Mouse (Mus musculus) left cerebral cortex, postnatal 36 days (tissue): Measurements from ENCODE around the gene Dyx1c1. TPM values are rescaled to one million over a fixed set of nuclear protein-coding genes. Genes with fewer than 3 reads are reported as not detected.

Source experiments
- DNase-seq, 2 experiments: peaks; one replicate each; pipeline ENCODE4 v3.0.0; 2021 to 2022; ENCODE audit warnings: low spot score in 2 of 2, mixed read lengths in 1 of 2
- intact Hi-C: fragments of 180-260 bp; cut with DNase I; formaldehyde crosslinking; loops from one replicate; pipeline ENCODE4 v1.15.1; 2025
- total RNA-seq, 2 experiments: library from RNA; stranded (reverse); gene quantifications; 2 replicates each; pipeline ENCODE4 v1.2.3; 2021

Dyx1c1 gene
- 1 to 10 TPM; 1.6 to 2.6 TPM for total RNA-seq

- intact Hi-C loops: no loop called here
- peak; percentile 72 to 74 for DNase-seq
These were observed at the start of gene Dyx1c1, which contains the start of gene Gm44503 for GRCm38 (mm10) chr9:72958521-72959450. Gene Dyx1c1 (plus strand): TSS chr9:72958785. Gene Gm44503 (plus strand): TSS chr9:72958852.

DNA sequence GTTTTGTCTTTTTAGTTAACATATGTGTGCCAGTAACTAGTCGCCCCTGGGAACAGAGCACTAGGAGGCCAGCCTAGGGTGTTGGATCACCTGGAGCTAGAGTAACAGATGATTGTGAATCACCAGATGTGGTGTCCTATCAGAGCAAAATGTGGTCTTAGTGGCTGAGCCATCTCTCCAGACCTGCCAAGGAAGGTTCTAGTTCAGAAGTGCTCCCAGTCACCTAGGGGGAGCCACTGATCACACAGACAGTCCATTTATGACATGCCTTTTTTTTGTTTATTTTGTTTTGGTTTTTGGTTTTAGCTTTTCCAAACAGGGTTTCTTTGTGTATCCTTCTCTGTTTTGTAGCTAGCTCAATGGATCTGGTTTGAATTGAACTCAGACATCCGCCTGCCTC lies 47.2 kb upstream of the Dyx1c1 start:
- intact Hi-C loops: no loop called here
- DNase-seq: no peak

- DNase-seq: no peak
- intact Hi-C loops: no loop called here
These were observed 45.0 kb upstream of the Dyx1c1 start for GRCm38 (mm10) chr9:72913551-72913950.

GRCm38 (mm10) chr9:72915728-72916127 lies 42.9 kb upstream of the Dyx1c1 start:
- intact Hi-C loops: no loop called here
- no peak for DNase-seq

- no peak for DNase-seq
- intact Hi-C loops: no loop called here
These were observed 35.5 kb upstream of the Dyx1c1 start for GRCm38 (mm10) chr9:72923068-72923467.

- peak; percentile 59 to 60 for DNase-seq
- intact Hi-C loops: no loop called here
These were observed 33.3 kb upstream of the Dyx1c1 start, which contains the start of gene Pygo1 for GRCm38 (mm10) chr9:72925021-72925934. Gene Pygo1 (plus strand): TSS chr9:72925645.

DNA sequence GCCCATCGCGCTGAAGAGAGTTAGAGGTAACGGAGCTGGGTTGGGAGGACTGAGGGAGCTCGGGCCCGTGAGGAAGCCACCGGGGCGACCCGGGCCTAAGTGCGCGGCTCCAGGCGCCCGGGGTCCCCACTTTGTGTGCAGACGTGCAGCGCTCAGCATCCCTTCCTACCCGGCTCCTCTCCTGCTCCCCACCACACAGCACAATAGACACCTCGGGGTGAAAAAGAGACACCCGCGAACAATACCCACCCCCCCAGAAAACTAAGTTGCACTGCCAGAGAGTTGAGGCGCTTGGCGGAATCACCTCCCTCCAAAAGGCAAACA lies 32.7 kb upstream of the Dyx1c1 start:
- DNase-seq: no peak
- intact Hi-C loops: no loop called here

GRCm38 (mm10) chr9:72931166-72931790 lies 27.3 kb upstream of the Dyx1c1 start:
- DNase-seq: peak; percentile 63

DNA sequence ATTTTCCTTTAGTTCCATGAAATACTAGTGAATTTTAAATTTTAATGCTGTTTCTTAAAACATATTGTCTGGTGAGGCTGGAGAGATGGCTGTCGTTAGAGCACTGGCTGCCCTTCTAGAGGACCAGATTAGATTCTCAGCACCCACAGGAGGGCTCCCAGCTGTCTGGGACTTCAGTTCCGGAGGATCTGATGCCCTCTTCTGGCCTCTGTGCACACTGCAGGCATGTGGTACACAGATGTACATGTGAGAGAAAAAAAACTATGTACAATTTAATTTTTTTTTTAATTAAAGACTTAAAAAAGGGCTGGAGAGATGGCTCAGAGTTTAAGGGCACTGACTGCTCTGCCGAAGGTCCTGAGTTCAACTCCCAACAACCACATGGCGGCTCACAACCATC lies 23.3 kb upstream of the Dyx1c1 start:
- intact Hi-C loops: no loop called here
- no peak for DNase-seq

More at GRCm38 (mm10) chr9:72931166-72931790, 27.3 kb upstream of the Dyx1c1 start:
- intact Hi-C loops: no loop called here

DNA sequence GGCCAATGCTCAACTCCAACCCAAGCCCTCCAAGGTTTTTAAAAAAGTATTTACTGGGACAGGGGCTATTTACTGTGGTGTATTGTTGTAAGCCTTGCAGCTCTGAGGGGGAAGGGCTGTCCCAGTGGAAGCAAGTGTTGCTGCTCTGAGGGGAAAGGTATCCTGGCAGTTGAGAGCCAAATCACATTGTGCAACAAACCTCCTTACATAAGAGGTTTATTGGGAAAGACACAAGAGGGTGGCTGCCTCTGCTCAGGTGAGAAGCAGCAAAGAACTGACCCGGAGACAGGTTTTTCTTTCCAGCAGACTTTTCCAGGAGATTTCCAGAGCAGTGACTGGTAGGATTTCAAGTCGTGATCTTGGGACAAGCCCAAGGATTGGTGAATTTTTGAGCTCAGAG lies 22.3 kb upstream of the Dyx1c1 start:
- intact Hi-C loops: no loop called here
- no peak for DNase-seq

DNA sequence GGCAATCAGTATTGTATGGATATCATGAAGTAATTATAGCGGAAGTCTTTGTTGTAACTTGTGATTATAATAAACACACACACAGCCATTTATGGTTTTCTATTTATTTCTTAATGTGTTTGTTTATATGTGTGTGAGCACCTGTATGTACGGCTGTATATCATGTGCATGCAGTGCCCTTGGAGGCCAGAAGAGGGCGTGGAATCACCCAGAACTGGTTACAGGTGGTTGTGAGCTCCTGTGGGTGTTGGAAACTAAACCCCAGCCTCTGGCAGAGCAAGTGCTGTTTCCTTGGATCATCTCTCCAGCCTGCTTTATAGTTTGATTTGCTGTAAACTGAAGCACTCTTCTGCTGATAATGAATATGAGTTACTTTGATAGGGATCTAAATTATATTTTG lies 15.2 kb upstream of the Dyx1c1 start:
- intact Hi-C loops: no loop called here
- DNase-seq: no peak

DNA sequence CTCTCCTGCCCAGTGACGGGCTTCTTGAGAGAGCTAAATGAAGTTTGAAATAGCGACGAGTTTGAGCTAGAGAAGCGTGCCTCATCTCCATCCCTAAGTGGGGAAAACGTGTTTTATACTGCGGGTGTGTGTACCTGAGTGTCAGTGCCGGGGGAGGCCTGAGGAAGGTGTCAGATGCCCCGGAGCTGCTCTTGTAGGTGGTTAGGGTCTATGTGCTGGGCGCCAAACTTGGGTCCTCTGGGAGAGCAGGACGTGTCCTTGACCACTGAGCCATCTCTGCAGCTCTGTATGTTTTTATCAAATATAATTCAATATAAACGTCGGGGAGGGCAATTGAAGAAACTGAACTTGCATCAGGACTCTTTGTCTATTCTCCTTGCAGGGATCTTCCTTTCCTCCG lies 14.3 kb upstream of the Dyx1c1 start:
- no peak for DNase-seq
- intact Hi-C loops: no loop called here

DNA sequence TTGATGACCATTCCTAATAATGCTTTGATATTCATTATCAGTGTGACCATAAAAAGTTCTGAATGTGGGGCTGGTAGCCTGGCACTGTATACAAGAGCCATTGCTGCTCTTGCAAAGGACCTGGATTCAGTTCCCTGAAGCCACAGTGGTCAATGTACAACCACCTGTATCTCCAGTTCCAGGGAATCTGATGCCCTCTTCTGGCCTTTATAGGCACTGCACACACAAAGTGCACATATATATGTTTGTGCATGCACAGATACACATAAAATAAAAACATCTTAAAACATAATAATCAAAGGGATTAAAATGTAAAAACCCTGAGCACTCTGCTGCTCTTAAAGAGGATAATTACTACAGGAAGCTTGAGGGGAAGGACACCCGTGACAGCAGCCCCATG lies 11.6 kb upstream of the Dyx1c1 start:
- no peak for DNase-seq
- intact Hi-C loops: no loop called here

- intact Hi-C loops: no loop called here
- DNase-seq: no peak
These were observed 9.0 kb upstream of the Dyx1c1 start for GRCm38 (mm10) chr9:72949572-72949971.

DNA sequence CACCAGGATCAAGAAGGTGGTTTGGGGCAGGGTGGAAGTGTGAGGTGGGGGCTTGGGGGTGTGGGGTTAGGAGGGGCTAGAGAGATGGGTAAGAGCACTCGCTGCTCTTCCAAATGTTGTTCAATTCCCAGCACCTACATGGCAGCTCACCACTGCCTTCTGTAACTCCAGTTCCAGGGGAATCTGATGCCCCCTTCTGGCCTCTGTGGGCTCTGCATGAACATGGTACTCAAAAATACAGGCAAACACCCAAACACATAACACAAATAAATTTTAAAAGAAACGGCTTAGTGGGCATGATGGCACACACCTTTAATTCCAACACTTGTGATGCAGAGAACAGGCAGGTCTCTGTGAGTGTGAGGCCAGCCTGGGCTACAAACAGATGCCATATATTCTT lies 3.8 kb upstream of the Dyx1c1 start:
- intact Hi-C loops: no loop called here
- DNase-seq: no peak

DNA sequence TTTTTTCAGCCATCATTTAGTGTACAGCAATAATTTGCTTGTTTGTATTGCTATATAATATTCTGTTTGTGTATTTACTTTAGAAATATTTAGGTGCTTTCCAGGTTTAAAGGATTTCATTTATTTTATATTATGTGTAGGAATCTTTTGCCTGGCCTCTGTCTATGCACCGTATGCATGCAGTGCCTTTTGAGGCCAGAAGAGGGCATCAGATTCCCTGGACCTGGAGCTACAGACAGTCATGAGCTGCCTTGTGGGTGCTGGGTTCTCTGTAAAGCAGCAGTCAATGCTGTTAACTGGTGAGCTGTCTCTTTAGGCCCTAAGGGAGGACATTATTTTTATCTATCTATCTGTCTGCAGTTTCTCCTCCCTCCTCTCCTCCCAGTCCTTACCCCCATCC lies 3.0 kb upstream of the Dyx1c1 start:
- no peak for DNase-seq
- intact Hi-C loops: no loop called here

DNA sequence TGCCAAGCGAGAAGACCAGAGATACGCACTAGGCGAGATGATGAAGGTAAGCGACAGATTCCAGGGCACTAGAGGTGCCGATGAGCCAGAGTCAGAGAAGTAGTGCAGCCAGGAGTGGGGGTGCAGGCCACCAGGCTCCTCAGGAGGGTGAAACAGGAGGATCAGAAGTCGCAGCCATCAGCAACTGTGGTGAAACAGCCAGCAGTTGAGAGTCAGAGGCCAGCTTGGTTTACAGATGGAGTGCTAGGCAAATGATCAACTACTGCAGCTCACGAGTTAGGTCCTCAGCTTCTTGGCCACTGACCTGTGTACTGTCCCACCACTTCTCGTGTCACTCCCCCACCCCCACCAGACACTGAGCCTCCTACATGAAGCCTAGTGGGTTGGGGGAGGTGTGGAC lies 2.8 kb downstream of the Dyx1c1 start:
- DNase-seq: no peak
- intact Hi-C loops: no loop called here

GRCm38 (mm10) chr9:72961959-72962358 lies 3.4 kb downstream of the Dyx1c1 start:
- DNase-seq: no peak
- intact Hi-C loops: no loop called here

DNA sequence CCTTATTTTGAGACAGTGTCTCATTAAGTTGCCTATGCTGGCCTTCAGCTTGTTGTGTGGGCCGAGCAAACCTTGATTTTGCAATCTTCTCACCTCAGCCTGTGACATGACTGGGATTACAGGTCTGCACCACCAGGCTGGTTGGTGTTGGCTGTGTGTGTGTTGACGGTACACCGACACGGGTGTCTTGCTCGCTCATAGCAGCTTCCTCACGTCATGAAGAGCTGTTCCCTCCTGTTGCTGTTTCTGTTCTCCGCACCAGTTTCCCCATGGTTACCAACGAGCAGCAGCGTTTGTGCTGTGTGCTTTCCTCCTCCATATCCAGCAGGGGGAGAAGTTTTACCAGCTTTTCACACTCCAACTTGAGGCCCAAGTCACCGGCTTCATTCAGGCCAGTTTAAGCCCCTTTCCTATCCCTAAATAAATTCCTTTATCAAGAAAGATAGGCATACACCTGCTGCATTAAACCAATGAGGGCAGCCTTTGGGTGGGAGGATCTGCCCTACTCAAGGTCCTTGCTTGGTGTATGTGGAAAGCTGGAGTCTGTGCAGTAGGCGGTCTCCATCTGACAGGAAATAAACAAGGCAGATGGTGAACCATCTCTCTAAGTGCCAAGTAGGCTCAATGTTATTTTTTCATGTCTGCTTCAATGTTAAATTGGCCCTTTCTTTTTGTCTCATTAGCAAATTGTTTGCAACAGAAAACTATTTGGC lies 9.9 kb downstream of the Dyx1c1 start:
- intact Hi-C loops: loop anchor here (5.0 kb wide), 1 partner anchor 124 kb away; no protein-coding TSS in a partner anchor
- peak; percentile 72 to 76 for DNase-seq
